Mouse (Mus musculus): Measurements from ENCODE around the gene Timm8a2.

DNA sequence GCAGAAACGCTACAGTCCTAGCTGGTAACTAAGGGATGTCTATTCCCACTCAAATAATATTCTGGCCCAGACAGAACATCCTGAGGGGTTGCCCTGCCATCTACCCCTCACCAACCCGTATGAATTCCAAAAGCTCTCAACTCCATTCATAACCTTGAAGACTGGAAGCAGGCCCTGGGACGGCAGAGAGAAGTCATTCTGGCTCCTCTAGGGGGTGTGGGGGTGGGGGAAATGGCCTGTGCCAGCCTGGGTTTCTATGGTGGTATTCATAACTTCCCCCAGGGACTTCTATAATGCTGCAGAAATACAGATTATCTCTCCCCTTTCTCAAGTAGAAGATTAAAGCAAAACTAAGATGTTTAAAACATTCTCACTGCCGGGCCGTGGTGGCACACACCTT is 45.4 kb downstream of the Timm8a2 start:
- TF ChIP-seq EP300 (IDR thresholded peaks at IDR 0.05; ENCODE audit: low read length), result no peak
- no peak for TF ChIP-seq CTCF (conservative IDR thresholded peaks at IDR 0.05 in 1 of 2, IDR thresholded peaks at IDR 0.05 in 1 of 2; ENCODE audit: low read depth in 2 of 2, low read length in 2 of 2)
- no peak for TF ChIP-seq ZMIZ1 (IDR thresholded peaks at IDR 0.05; ENCODE audit: low read depth, low read length)
- no peak for TF ChIP-seq RAD21 (IDR thresholded peaks at IDR 0.05; ENCODE audit: low read depth, low read length)
- TF ChIP-seq POLR2A (IDR thresholded peaks at IDR 0.05; ENCODE audit: low read depth, low read length), result no peak
